Mouse (Mus musculus) brain, embryonic 14.5 days (tissue): ENCODE data around the gene Nfkbie.

Source experiments
- CTCF ChIP-seq: fragments of 200-500 bp; IDR thresholded peaks from 2 replicates; pipeline ENCODE4 v1.5.1; 2012; ENCODE audit warnings: inconsistent platforms, mild to moderate bottlenecking, moderate library complexity, borderline replicate concordance; ENCODE audit not compliant: insufficient read depth, insufficient read length; ENCODE audit errors: extremely low read depth
- POLR2A ChIP-seq: fragments of 200-500 bp; IDR thresholded peaks from 2 replicates; pipeline ENCODE4 v1.6.1; 2012; ENCODE audit warnings: mild to moderate bottlenecking, inconsistent platforms, borderline replicate concordance; ENCODE audit not compliant: poor library complexity, insufficient read depth, insufficient read length, severe bottlenecking; ENCODE audit errors: extremely low read depth

- TF ChIP-seq CTCF (no peak), POLR2A (no peak)
These were observed 24.1 kb downstream of the Nfkbie start for GRCm38 (mm10) chr17:45579554-45579953.
